Mouse (Mus musculus): ENCODE data around the gene Olfr106-ps. TPM values are rescaled to one million over a fixed set of nuclear protein-coding genes. Genes with fewer than 3 reads are reported as not detected.

Olfr106-ps gene
- not detected in 2 replicates for polyA plus RNA-seq (2011; ENCODE audit: insufficient read length, low read depth, missing spikeins)

DNA sequence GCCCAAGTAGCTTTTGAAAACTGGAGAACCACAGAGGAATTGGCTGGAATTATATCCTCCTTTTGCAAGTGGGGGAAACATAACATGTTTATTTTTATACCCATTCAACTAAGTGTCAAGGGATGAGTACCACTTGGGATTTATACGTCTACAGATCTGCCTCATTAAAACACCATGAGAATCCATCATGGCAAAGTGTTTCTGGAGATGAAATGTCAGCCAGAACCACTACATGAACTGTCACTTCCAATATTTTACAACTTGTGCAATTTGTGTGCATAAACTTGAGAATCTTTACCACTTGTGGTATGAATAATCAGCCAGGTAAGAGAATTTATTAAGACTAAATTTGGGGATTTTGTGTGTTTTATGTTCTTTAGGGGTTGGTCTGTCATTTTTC lies at the start of gene Olfr106-ps:
Gene Olfr106-ps, plus strand, starts transcription at position 301 of the 400 bp plus-strand sequence.
- no peak within 1 kb of the TSS for H3K4me3 ChIP-seq (ENCODE audit: insufficient read depth, low read length)
- no peaks in the 10 kb centered on the region for H3K4me1 ChIP-seq (ENCODE audit: control insufficient read depth, insufficient read depth, low read length)
- H3K27ac ChIP-seq (ENCODE audit: insufficient read depth, low read length), result no peak within 1 kb of the TSS
- TF ChIP-seq CTCF (IDR thresholded peaks at IDR 0.05; ENCODE audit: borderline replicate concordance, insufficient read depth, low read length), result no peak
- no peak for TF ChIP-seq POLR2A (IDR thresholded peaks at IDR 0.05; ENCODE audit: low read depth, low read length)

DNA sequence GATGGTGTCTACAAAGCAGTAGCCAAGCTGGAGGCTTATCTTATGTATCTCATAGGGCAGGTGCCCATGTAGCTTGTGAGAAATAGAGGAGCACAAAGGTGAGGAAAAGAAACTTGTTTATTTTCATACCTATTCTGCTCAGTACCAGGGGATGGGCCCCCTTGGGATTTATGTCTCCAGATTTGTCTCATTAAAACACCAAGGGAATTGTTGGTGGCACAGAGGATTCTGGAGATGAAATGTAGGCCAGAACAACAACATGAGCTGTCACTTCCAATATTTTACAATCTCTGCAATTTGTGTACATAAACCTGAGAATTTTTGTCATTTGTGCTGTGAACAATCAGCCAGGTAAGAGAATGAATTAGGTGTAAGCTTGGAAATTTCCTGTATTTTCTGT lies 30.9 kb upstream of the Olfr106-ps start, which contains the start of gene Olfr104-ps:
Gene Olfr104-ps, plus strand, starts transcription at position 301 of the 400 bp plus-strand sequence.
- Histone ChIP-seq H3K4me3 (ENCODE audit: insufficient read depth, low read length) (no peak within 1 kb of the TSS), H3K27ac (ENCODE audit: insufficient read depth, low read length) (no peak within 1 kb of the TSS), H3K4me1 (ENCODE audit: control insufficient read depth, insufficient read depth, low read length) (no peaks in the 10 kb centered on the region)
- TF ChIP-seq CTCF (IDR thresholded peaks at IDR 0.05; ENCODE audit: borderline replicate concordance, insufficient read depth, low read length) (no peak), POLR2A (IDR thresholded peaks at IDR 0.05; ENCODE audit: low read depth, low read length) (no peak)

DNA sequence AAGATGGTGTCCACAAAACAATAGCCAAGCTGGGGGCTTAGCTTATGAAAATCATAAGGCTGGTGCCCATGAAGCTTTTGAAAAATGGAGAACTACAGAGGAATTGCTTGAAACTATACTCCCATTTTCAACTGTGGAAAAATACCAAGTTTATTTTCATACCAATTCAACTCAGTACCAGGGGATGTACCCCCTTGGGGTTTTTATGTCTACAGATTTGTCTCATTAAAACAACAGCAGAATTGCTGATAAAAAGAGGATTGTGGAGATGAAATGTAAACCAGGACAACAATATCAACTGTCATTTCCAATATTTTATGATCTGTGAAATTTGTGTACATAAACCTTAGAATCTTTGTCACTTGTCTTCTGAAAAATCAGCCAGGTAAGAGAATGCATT lies 11.5 kb upstream of the Olfr106-ps start, which contains the start of gene Olfr105-ps:
Gene Olfr105-ps, plus strand, starts transcription at position 301 of the 400 bp plus-strand sequence.
- H3K27ac ChIP-seq (ENCODE audit: insufficient read depth, low read length), result no peak within 1 kb of the TSS
- TF ChIP-seq CTCF (IDR thresholded peaks at IDR 0.05; ENCODE audit: borderline replicate concordance, insufficient read depth, low read length) (no peak), POLR2A (IDR thresholded peaks at IDR 0.05; ENCODE audit: low read depth, low read length) (no peak)
- no peaks in the 10 kb centered on the region for H3K4me1 ChIP-seq (ENCODE audit: control insufficient read depth, insufficient read depth, low read length)

DNA sequence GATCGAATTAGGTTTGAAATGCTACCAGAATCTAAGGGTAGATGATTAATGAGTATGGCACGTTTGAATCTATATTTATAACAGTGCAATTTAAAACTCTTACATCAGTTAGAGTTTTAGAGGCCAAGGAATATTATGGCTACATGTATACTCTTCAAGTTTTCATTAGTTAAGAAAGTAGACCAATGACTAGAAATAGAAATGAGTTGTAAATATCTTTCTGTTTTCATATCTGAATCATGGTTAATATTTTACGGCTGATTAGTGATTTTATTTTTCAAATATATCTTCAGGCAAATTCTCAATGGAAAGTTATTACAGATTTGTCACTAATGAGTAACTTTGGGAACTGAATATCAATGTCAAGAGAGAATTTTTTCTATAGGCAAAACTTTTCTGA lies 8.7 kb downstream of the Olfr106-ps start, which contains the start of gene Olfr107:
Gene Olfr107, plus strand, starts transcription at position 301 of the 400 bp plus-strand sequence.
- H3K4me1 ChIP-seq (ENCODE audit: control insufficient read depth, insufficient read depth, low read length), result no peaks in the 10 kb centered on the region
- H3K4me3 ChIP-seq (ENCODE audit: insufficient read depth, low read length), result no peak within 1 kb of the TSS
- TF ChIP-seq POLR2A (IDR thresholded peaks at IDR 0.05; ENCODE audit: low read depth, low read length), result no peak
- TF ChIP-seq CTCF (IDR thresholded peaks at IDR 0.05; ENCODE audit: borderline replicate concordance, insufficient read depth, low read length), result no peak
- no peak within 1 kb of the TSS for H3K27ac ChIP-seq (ENCODE audit: insufficient read depth, low read length)

More for the DNA sequence above, 11.5 kb upstream of the Olfr106-ps start, which contains the start of gene Olfr105-ps:
- H3K4me3 ChIP-seq (ENCODE audit: insufficient read depth, low read length), result no peak within 1 kb of the TSS

DNA sequence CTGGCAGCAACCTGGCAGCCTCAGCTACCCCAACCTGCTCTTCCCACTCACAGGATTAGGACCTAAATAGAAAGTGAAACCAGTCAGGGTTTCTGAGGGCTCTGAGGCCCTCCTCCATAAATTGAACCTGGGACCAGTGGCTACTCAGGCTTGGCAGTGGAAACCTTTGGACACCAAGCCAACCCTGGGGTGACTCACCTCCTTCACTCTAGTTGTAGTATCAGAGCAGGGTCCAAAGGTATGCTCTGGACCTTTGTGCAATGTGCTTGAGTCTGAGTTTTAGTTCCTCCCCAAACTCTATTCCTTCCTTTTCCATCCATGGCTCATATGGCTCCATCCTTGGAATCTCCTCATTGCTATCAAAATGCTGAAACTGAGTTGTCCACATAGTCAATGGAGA lies 23.2 kb downstream of the Olfr106-ps start:
- no peaks in the 10 kb centered on the region for H3K4me1 ChIP-seq (ENCODE audit: control insufficient read depth, insufficient read depth, low read length)
- H3K27ac ChIP-seq (ENCODE audit: insufficient read depth, low read length), result no peak overlapping the region
- H3K4me3 ChIP-seq (ENCODE audit: insufficient read depth, low read length), result no peak overlapping the region
- no peak for TF ChIP-seq CTCF (IDR thresholded peaks at IDR 0.05; ENCODE audit: borderline replicate concordance, insufficient read depth, low read length)
- no peak for TF ChIP-seq POLR2A (IDR thresholded peaks at IDR 0.05; ENCODE audit: low read depth, low read length)

DNA sequence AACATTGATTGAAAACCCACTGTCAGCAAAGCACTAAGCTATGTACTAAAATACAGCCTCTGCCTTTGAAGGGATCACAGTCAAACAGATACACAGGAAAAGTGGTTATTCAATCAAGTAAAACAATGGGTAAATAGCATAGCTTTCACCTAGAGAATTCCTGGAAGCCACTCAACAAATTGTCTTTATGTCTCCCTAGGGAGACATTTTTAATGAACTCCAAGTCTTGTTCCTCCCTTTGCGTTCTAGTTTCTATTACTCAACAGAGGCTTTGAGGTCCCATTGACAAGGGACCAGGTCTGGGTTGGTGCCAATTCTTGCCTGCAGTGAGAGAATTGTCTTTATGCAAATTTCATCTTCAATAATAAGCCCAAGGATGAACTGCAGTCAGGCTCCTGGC lies 55.0 kb downstream of the Olfr106-ps start, which contains the start of gene Olfr108:
Gene Olfr108, plus strand, starts transcription at position 301 of the 400 bp plus-strand sequence.
- no peak within 1 kb of the TSS for H3K27ac ChIP-seq (ENCODE audit: insufficient read depth, low read length)
- H3K4me1 ChIP-seq (ENCODE audit: control insufficient read depth, insufficient read depth, low read length), result no peaks in the 10 kb centered on the region
- TF ChIP-seq POLR2A (IDR thresholded peaks at IDR 0.05; ENCODE audit: low read depth, low read length), result no peak
- no peak for TF ChIP-seq CTCF (IDR thresholded peaks at IDR 0.05; ENCODE audit: borderline replicate concordance, insufficient read depth, low read length)
- H3K4me3 ChIP-seq (ENCODE audit: insufficient read depth, low read length), result no peak within 1 kb of the TSS

Other genes starting within 250 kb of the Olfr106-ps start
- gene Olfr93, start 228.9 kb upstream of the Olfr106-ps start, polyA plus RNA-seq (2011; ENCODE audit: insufficient read length, low read depth, missing spikeins), result not detected in 2 replicates
- gene Ubd, start 196.5 kb upstream of the Olfr106-ps start, polyA plus RNA-seq (2011; ENCODE audit: insufficient read length, low read depth, missing spikeins), result not detected in 2 replicates
- not detected in 2 replicates for gene Olfr94, start 189.4 kb upstream of the Olfr106-ps start, polyA plus RNA-seq (2011; ENCODE audit: insufficient read length, low read depth, missing spikeins)
- not detected in 2 replicates for gene Olfr95, start 177.3 kb upstream of the Olfr106-ps start, polyA plus RNA-seq (2011; ENCODE audit: insufficient read length, low read depth, missing spikeins)
- not detected in 2 replicates for gene Olfr96, start 170.2 kb upstream of the Olfr106-ps start, polyA plus RNA-seq (2011; ENCODE audit: insufficient read length, low read depth, missing spikeins)
- not detected in 2 replicates for gene Olfr97, start 153.1 kb upstream of the Olfr106-ps start, polyA plus RNA-seq (2011; ENCODE audit: insufficient read length, low read depth, missing spikeins)
- gene Olfr98, start 126.6 kb upstream of the Olfr106-ps start, polyA plus RNA-seq (2011; ENCODE audit: insufficient read length, low read depth, missing spikeins), result not detected in 2 replicates
- gene H2-M3, start 120.2 kb upstream of the Olfr106-ps start, polyA plus RNA-seq (2011; ENCODE audit: insufficient read length, low read depth, missing spikeins), result 5.3 and 5.7 TPM in 2 replicates
- not detected in 2 replicates for gene Olfr99, start 106.9 kb upstream of the Olfr106-ps start, polyA plus RNA-seq (2011; ENCODE audit: insufficient read length, low read depth, missing spikeins)
- gene Olfr101, start 86.1 kb upstream of the Olfr106-ps start, polyA plus RNA-seq (2011; ENCODE audit: insufficient read length, low read depth, missing spikeins), result not detected in 2 replicates
- not detected in 2 replicates for gene Olfr102, start 73.3 kb upstream of the Olfr106-ps start, polyA plus RNA-seq (2011; ENCODE audit: insufficient read length, low read depth, missing spikeins)
- not detected in 2 replicates for gene Olfr103, start 50.7 kb upstream of the Olfr106-ps start, polyA plus RNA-seq (2011; ENCODE audit: insufficient read length, low read depth, missing spikeins)
- not detected in 2 replicates for gene Olfr104-ps, start 30.8 kb upstream of the Olfr106-ps start, polyA plus RNA-seq (2011; ENCODE audit: insufficient read length, low read depth, missing spikeins)
- gene Olfr105-ps, start 11.4 kb upstream of the Olfr106-ps start, polyA plus RNA-seq (2011; ENCODE audit: insufficient read length, low read depth, missing spikeins), result not detected in 2 replicates
- gene Olfr107, start 8.8 kb downstream of the Olfr106-ps start, polyA plus RNA-seq (2011; ENCODE audit: insufficient read length, low read depth, missing spikeins), result not detected in 2 replicates
- gene Olfr108, start 55.1 kb downstream of the Olfr106-ps start, polyA plus RNA-seq (2011; ENCODE audit: insufficient read length, low read depth, missing spikeins), result not detected in 2 replicates
- not detected in 2 replicates for gene Olfr109, start 68.5 kb downstream of the Olfr106-ps start, polyA plus RNA-seq (2011; ENCODE audit: insufficient read length, low read depth, missing spikeins)
- gene H2-M2, start 93.2 kb downstream of the Olfr106-ps start, polyA plus RNA-seq (2011; ENCODE audit: insufficient read length, low read depth, missing spikeins), result not detected in 2 replicates
- not detected in 2 replicates for gene Olfr110, start 102.1 kb downstream of the Olfr106-ps start, polyA plus RNA-seq (2011; ENCODE audit: insufficient read length, low read depth, missing spikeins)
- not detected in 2 replicates for gene Olfr111, start 117.6 kb downstream of the Olfr106-ps start, polyA plus RNA-seq (2011; ENCODE audit: insufficient read length, low read depth, missing spikeins)
- not detected in 2 replicates for gene Olfr112, start 179.1 kb downstream of the Olfr106-ps start, polyA plus RNA-seq (2011; ENCODE audit: insufficient read length, low read depth, missing spikeins)
- not detected in 2 replicates for gene Olfr113, start 187.3 kb downstream of the Olfr106-ps start, polyA plus RNA-seq (2011; ENCODE audit: insufficient read length, low read depth, missing spikeins)
- not detected in 2 replicates for gene Olfr114, start 202.3 kb downstream of the Olfr106-ps start, polyA plus RNA-seq (2011; ENCODE audit: insufficient read length, low read depth, missing spikeins)
- gene Olfr115, start 236.7 kb downstream of the Olfr106-ps start, polyA plus RNA-seq (2011; ENCODE audit: insufficient read length, low read depth, missing spikeins), result not detected in 2 replicates
- not detected in 2 replicates for gene Olfr116, start 236.8 kb downstream of the Olfr106-ps start, polyA plus RNA-seq (2011; ENCODE audit: insufficient read length, low read depth, missing spikeins)